Mouse (Mus musculus): ENCODE data around the gene Csmd2.

Gene Csmd2

DNA sequence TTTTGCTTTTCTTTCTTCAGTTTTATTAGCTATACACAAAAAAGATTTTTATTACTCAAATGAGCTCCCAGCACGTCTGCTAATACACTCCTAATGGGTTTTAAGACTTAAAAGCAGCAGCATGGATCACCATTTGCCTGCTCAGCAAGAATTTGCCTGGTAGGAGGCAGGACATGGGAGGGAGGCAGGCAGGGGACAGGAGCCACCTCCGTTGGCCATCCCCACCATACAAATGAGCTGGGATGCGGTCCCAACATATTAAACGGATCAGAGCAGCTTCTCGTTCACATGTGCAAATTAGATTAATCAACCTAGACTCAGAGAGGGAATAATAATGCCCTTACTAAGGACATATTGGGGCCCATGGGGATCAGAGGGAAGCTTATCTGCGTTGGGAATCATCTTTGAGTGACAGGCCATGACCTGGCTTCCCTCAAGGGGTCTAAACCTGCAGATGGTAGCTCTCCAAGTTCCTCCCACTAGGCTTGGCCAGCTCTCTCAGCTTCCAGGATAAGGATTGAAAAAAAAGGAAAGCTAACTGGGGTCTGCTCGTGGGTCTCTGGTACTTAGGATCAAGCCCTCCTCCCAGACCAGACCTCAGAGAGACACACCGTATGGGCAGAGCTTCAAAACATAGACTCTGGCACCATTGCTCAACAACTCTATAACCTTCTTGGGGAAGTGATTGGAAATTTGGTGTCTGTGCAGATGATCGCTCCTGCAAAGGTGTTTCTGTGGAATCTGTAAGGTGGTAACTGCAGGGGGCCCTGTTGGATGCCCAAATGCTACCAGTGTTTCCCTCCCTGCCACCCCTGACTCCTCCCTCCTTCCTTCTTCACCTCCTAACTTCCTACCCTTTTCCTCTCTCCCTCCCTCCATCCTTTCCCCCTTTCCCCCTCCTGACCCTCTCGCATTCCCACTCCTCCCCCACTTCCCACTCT lies 153.8 kb downstream of the Csmd2 start:
- no peak for DNase-seq (ENCODE audit: low spot score in 2 of 2)

DNA sequence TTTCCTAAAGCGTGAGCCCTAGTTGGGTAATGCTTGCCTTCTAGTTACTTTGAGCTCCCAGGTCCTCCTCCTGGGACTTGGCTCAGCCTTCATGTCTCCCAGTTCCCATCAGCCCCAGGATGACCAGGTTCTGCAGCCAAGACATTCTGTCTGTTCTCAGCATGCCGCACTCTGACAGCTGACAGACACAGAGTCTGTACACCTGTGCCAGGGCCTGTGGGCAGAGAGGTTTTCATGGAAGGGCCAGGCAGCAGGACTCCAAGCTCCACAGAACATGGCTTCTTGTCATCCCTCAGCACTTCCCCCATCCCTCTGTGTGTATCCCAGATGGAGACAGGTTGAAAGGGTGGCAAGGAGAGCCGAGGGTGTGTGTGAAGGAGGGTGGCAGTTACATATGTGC lies 154.6 kb downstream of the Csmd2 start:
- no peak for DNase-seq (ENCODE audit: low spot score in 2 of 2)

DNA sequence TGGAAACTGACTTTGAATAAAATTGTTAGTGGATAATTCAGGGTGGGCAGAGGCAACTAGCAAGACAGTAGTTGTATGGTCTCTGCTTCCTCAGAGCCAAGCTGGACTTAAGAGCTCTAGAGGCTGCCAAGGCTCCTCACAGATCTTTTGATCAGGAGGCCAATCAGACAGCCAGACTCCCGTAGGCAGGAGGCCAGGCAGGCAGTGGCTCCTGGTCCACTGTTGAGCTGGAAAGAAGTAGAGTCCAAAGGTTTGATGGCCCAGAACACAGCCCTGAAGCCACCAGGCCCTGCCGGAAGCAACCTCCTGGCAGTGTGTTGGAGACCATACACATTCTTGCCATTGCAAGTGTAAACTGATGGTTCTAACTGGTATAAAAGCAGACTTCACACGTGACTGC lies 155.5 kb downstream of the Csmd2 start:
- DNase-seq (ENCODE audit: low spot score in 2 of 2), result no peak

DNA sequence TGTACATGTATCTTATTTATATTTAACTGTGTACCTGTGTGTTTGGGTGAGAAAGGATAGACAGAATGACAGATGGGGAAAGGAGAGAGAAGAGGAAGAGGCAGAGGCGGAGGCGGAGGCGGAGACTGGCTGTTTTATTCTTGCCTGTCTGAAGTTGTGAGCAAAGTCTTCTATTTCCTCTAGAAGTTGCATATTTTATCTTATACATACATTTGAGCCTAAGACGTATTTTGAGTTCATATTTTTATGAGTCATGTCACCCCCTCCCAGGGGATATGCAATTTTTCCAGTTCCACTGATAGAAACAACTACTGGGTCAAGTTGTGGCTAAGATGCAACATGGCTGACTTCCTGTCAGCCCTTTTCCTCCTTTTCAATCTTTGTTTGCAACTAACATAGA lies 161.9 kb downstream of the Csmd2 start:
- DNase-seq (ENCODE audit: low spot score in 2 of 2), result no peak

DNA sequence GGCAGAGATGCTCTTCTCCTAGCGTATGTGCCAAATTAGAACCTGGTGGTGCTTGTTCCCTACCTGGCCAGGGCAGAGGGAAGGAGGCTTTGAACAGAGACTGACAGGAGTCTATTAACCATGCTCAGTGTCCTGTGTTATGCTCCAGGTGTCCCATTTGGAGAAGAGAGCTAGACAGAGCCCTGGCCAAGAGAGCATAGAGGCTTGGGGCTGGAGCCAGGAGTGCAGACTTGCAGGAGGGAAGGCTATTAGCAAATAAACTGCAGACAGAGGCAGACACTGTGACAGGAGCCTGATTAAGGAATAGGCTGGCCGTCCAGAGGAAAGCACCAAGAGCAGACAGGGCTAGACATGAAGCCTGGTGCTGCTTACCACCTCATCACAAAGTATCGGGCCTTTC lies 164.4 kb downstream of the Csmd2 start:
- DNase-seq (ENCODE audit: low spot score in 2 of 2), result no peak

DNA sequence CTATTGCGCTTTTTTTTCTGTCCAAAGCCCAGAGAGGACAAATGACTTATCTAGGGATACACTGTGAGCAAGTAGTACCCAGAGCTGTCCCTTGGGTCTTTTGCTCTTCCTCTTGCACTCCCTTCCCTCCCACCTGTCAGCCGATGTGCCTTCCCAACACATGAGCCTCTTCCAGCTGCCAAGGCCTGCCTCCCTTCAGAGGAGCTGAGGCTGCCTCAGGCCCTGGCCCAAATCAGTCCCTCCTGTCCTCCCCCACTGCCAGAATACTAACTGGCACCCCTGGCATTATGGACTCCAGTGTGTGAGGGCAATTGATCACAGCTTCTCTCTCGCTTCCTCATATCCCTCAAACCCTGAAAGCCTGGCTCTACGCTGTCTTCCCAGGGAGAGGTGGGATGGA lies 165.5 kb downstream of the Csmd2 start:
- DNase-seq (ENCODE audit: low spot score in 2 of 2), result no peak

DNA sequence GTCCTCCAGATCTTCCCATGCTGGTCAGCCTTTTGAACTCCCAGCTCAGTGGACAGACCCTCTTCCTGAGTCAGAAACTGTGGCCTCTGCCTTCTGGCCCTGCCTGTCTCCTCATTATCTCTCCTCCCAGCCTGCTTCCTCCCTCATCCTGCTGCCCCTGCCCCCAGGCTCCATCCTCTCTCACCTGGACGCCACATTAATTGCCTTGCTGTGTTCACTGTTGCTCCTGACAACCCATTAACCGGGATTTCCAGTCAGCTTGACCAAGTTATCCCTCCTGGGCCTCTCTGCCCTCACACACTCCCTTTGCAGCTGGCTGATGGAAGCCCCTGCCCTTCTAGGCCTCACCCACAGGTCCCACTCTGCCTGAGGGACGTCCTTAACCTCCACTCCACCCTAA lies 167.6 kb downstream of the Csmd2 start:
- DNase-seq (ENCODE audit: low spot score in 2 of 2), result no peak

DNA sequence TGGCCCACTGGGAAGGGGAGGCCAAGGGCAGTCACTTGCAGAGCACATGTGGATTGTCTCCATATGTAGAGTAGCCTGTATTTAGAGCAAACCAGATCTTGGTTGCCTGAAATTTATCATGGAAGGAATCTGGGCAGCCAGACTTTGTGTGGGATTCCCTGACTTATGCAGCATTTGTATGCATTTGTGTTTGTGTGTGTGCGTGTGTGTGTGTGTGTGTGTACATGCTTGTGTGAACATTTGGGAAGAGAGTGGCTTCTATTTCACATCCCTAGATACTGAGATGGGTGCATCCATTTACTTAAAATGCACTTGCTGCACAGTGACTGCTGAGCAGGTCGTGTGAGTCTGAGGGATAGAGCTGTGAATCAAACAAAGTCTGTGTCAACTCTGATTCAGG lies 173.0 kb downstream of the Csmd2 start:
- no peak for DNase-seq (ENCODE audit: low spot score in 2 of 2)

DNA sequence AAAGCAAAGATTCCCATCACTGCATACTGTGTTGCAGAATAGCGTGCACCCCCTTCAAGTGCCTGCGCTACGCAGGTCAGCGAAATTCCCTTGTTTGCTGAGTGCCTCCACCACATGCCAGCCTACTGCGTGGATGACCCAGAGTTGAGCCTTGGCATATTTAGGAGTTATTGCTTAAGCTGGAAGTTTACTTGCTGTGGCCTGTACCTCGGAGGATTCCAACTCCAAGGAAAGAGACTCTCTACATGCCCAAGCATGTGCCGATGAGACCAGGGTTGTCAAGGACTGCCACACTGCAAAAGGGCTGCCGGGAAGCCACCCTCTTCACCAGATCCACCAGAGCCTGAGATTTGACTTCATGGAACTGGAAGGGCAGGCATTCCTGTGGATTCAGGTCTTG lies 182.5 kb downstream of the Csmd2 start:
- DNase-seq (ENCODE audit: low spot score in 2 of 2), result no peak

DNA sequence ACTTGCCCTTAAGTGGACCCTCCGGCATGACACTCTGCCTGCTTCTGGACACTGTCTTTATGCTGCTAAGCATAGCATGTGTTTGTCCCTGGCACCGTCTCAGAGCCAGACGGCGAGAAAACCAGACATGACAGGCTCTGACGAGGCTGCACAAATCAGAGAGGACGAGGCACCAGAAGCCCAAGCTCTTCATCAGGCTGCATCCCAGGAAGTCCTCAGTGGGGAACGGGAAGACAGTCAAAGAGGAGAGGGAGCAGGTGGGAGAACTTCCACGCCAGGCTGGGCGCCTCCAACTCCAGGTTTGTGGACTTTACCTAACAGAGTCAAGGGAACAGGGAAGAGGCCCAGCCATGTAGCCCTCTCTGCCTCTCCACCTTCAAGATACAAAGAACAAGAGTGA lies 183.6 kb downstream of the Csmd2 start:
- DNase-seq (ENCODE audit: low spot score in 2 of 2), result no peak

DNA sequence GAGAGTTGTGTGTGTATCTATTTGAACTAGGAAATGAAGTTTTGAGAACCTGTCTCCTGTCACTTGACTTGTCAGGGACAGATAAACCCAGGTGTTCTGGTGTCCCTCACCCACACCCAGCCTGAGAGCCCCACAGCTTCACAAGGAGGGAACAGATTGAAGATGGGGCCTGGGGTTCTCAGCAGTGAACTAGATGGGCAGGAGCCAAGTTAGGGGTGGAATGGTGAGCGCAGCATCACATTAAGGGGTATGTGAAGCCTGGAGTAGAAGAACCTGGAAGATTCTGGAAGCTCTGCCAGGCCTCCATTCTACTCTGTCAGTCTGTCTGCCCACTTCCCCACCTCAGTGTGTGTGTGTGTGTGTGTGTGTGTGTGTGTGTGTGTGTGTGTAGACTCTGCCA lies 184.0 kb downstream of the Csmd2 start:
- DNase-seq (ENCODE audit: low spot score in 2 of 2), result no peak

DNA sequence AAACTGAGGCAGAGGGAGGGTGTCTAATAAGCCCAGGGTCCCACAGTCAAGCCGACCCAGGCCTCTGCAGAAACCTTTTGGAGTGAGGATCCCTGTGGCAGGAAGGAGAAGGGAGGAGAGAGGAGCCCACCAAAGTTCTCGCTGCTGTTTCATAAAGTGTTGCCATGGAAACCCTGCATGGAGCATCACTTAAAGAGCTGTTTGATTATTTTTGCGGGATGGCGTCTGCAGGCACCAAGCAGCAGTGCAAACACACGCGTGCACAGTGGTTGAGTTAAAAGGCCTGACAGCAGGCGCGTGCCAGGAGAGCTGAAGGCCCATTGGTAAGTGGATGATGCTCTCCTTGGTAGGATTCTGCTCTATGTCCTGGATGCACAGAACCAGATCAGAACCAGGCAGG lies 191.3 kb downstream of the Csmd2 start:
- no peak for DNase-seq (ENCODE audit: low spot score in 2 of 2)

DNA sequence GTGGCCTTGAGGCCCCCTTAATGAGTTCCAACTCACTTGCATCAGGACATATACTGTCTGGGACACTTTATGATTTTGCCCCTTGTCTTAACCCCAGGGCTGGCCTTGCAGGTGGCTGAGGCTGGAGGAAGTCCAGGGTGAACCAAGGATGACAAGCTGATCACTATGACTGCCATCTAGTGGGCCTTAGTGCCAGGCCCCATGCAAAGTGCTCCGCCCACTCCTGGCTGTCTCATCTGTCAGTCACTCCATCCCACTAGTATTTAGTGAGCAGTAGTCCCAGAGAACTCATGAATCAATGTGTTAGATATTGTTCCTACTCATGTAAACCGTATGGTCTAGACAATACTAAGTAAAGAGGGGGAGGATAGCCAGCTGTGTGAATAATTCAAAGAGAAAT lies 191.9 kb downstream of the Csmd2 start:
- DNase-seq (ENCODE audit: low spot score in 2 of 2), result peak in 1 of 2 experiments; percentile 38

DNA sequence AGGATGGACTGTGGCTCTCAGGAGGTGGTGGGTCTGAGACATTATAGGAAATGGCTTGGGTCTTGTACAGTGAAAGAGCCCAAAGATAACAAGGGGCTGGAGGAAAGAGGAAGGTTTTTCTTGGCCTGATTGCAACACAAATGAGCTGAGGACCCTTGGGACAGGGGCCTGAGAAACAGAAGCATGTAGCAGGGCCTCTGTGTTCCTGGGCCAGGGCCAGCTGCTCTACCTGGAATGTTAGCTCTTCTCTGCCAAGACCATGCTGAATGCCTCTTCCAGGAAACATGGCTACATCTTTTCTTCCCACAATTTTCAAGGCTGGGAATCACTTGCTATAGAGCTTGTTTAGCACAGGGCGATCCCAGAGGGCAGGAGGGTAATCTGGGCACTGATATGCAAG lies 197.1 kb downstream of the Csmd2 start:
- DNase-seq (ENCODE audit: low spot score in 2 of 2), result no peak

DNA sequence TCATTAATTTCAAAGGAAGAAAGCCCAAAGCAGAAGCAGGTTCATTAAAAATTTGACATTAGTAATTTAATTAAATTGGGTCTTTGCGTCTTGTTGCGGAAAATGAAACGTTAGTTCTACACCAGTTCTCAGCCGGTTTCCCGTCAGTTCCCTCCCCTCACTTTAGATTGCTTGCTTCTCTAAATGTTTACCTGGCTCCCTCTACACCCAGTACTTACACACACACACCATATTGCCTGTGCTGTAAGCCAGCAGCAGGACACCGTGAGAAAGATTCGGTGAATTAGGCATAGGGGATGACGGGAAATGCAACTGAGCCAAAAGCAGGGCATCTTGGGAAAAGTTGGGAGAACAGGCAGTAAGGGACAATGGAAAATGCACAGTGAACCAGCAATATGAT lies 206.8 kb downstream of the Csmd2 start:
- no peak for DNase-seq (ENCODE audit: low spot score in 2 of 2)

DNA sequence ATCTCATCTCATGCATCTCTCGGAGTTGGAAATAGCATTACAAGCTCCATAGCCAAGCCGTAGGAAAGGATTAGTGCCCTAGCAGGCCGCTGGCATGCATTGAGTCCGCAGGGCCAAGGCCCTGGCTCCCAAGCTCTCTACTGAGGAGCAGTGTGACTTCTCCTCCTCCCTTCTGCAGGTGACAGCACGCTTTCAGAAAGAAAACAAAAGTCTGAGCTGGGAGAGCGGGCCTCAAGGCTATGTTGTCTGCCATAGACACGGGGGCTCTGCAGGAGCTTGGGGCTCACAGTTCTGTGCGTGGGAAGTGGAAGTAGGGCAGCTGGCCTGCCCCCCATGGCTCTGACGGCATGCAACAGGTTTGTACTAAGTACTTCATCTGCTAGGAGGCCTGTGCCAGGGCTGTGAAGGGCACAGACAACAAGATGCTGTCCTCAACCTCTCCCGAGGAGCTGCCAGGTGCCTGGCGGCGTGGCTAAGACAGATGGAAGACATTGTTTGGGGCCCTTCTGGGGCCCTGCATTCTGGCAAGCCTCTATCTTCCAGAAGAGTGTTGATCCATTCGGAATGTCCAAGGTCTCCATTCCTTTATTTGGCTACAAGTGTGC lies 230.4 kb downstream of the Csmd2 start:
- DNase-seq (ENCODE audit: low spot score in 2 of 2), result no peak

DNA sequence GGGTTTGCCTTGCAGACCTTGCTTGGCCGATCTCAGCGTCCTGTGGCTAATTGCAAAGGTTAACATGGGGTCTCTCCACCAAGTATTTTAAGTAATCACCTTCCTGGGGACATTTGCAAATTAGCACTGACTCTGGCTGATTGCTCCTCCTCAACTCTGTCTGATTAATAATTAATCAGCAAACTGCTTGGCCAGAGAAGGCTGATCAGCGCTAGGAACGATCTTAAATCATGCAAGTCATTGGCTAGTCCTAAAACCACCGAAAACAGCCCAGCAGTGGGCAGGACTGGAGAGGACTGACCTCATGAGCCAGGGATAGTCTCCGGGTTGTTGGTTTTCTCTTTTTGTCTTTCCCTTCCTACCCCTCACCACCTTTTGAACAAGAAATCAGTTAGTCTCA lies 236.8 kb downstream of the Csmd2 start:
- DNase-seq (ENCODE audit: low spot score in 2 of 2), result no peak

DNA sequence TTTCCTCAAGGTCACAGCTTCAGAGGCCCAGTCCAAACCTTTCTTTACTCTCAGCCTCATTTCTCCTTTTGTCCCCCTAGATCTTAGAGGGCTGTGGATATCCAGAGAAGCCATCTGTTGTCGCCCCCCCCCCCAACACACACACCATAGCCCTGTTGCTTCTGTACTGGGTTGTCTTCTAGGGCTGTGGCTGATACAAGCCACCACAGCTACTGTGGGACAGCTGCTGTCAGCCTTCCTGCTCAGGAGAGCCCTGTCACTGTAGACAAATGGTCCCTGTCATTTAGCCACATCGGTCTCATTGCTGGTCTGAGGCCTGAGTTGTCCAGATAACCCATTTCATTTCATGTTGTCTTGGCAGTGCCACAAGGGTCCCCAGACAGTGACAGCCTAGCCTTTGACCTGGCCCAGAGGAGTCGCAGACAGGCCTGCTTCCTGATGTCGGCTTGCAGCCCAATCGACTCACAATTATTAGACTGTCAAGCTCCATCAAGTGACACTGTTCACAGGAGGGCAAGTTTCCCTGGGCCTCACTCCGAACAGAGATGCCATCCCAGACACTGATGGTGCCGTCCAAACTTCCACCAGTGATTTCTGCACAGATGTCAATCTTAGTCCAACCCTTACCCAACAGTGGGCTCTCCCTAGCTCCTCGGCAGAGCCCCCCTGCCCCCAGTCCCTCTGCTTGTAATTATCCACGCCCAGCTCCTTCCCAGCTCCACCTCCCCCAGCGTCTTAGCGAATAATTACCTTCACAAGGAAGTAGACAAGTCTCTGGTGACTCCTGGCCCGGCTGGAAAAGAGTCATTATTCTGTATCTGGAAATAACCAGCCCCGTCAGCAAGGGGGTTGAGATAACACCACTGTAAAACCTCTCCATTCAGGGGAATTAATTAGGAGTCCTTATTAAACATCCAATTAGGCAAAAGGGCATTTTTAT lies 240.0 kb downstream of the Csmd2 start:
- DNase-seq (ENCODE audit: low spot score in 2 of 2), result no peak

DNA sequence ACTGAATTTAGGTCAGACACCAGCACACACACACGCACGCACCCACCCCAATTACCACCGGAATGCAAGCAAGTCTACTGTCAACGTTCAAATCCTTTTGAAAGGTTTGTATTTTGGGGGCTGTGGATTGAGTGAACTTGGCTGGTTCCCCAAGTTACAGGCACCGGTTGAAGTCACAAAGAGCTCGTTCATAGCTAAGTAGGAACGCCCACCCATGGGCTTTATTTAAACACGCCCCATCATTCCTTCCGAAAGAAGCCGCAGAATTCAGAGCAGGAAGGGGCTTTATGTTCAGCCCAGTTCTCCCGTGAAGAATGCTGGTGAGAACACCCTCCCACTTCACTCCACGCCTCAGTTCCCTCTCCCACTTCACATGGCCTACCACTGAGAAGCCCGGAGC lies 245.8 kb downstream of the Csmd2 start:
- DNase-seq (ENCODE audit: low spot score in 2 of 2), result peak; percentile 40 to 46

DNA sequence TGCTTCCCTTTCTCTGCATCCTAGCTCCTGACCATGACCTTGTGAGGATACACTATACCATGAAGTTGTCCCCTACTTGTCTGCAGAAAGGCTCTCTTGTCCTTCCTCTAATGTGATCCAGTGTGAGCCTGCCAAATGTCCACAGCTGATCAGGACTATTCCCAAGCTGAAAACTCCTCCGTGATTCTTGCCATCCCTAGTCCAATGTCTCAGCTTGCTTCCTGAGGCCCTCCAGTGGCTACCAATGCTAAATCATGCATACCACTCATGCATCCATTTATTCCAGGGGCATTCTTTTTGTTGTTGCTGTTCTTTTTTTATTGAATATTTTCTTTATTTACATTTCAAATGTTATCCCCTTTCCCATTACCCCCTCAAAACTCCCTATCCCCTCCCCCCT lies 251.5 kb downstream of the Csmd2 start:
- DNase-seq (ENCODE audit: low spot score in 2 of 2), result no peak

DNA sequence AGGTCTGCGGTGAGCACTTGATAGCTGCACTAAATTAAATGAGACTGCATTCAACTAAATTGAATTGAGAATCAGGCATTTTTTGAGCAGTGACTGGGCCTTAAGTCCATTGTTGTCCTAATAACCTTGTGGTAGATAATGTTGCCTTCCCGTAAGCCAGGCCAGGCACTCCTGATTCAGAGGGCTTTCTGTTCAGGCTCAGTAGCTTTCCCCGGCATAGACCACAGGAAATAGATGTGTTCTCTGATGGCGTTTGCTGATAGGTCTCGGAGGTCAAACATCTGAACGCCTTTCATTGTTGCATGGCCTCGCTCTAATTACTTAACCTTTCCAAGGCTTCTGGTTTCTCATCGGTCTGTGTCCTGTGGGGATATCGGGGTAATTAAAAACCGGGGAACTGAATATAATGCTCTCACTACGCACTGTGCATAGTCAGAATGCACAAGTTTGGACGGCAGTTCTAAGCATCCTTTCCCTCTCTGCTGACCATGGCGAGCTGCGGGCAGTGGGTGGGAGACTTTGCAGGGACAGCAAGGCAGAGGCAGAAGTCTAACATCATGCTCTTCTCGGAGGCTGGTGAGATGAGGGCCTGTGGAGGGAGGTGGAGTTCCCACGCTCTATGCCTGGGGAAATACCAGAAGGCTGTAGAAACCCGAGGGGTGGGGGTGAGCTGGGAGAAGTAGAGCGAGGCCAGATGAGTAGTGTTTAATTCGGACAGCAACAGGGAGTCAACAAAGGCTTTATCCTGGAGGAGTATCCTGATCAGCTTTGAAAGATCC lies 253.6 kb downstream of the Csmd2 start:
- no peak for DNase-seq (ENCODE audit: low spot score in 2 of 2)
